Mouse (Mus musculus) gastrocnemius, postnatal 4 days (tissue): ENCODE measurements around the gene Kat8. TPM values are rescaled to one million over a fixed set of nuclear protein-coding genes. Genes with fewer than 3 reads are reported as not detected.

Experiments
- total RNA-seq, 2 experiments: library from RNA; stranded (reverse); gene quantifications; 2 replicates each; pipeline ENCODE4 v1.2.3; 2021

Gene Kat8
- total RNA-seq, 2 experiments from 2014 or later, result 18.5 to 23.2 TPM

Other genes with a start within 250 kb of the Kat8 start
- gene Bcl7c, start 203.6 kb upstream of the Kat8 start, total RNA-seq, result 100 to 1,000 TPM; 112 to 132 TPM
- 10 to 100 TPM in 1 of 2 experiments, 1 to 10 TPM in 1; 7.0 to 10.0 TPM for gene Ctf1, start 199.8 kb upstream of the Kat8 start, total RNA-seq
- gene Ctf2, start 180.3 kb upstream of the Kat8 start, total RNA-seq, result not detected
- 1 to 10 TPM; 8.6 to 8.8 TPM for gene Fbxl19, start 168.0 kb upstream of the Kat8 start, total RNA-seq
- gene Orai3, start 142.7 kb upstream of the Kat8 start, total RNA-seq, result 10 to 100 TPM; 12.3 to 13.9 TPM
- 10 to 100 TPM; 30.3 to 32.4 TPM for gene Setd1a, start 135.8 kb upstream of the Kat8 start, total RNA-seq
- 1 to 10 TPM; 2.8 to 4.0 TPM for gene Gm49388, start 126.9 kb upstream of the Kat8 start, total RNA-seq
- gene Hsd3b7, start 111.9 kb upstream of the Kat8 start, total RNA-seq, result 10 to 100 TPM; 13.0 to 13.3 TPM
- gene Stx4a, start 88.2 kb upstream of the Kat8 start, total RNA-seq, result 10 to 100 TPM; 82.8 to 84.9 TPM
- 1 to 10 TPM; 4.7 to 6.3 TPM for gene Stx1b, start 88.0 kb upstream of the Kat8 start, total RNA-seq
- 10 to 100 TPM; 24.0 to 27.1 TPM for gene Zfp646, start 36.3 kb upstream of the Kat8 start, total RNA-seq
- gene Zfp668, start 35.7 kb upstream of the Kat8 start, total RNA-seq, result 10 to 100 TPM in 1 of 2 experiments, 1 to 10 TPM in 1; 8.8 to 10.1 TPM
- gene Prss53, start 21.5 kb upstream of the Kat8 start, total RNA-seq, result 1 to 10 TPM; 1.6 to 1.8 TPM
- not detected for gene Gm21974, start 17.1 kb upstream of the Kat8 start, total RNA-seq
- gene Vkorc1, start 16.9 kb upstream of the Kat8 start, total RNA-seq, result 10 to 100 TPM; 62.4 to 71.8 TPM
- gene Bckdk, start 8.4 kb upstream of the Kat8 start, total RNA-seq, result 10 to 100 TPM; 84.7 to 92.3 TPM
- gene Prss8, start 17.6 kb downstream of the Kat8 start, total RNA-seq, result not detected
- 1 to 10 TPM; 7.6 to 8.9 TPM for gene Prss36, start 34.2 kb downstream of the Kat8 start, total RNA-seq
- 100 to 1,000 TPM; 287 to 354 TPM for gene Fus, start 54.9 kb downstream of the Kat8 start, total RNA-seq
- 10 to 100 TPM; 16.0 to 21.7 TPM for gene Pycard, start 81.4 kb downstream of the Kat8 start, total RNA-seq
- gene Trim72, start 91.4 kb downstream of the Kat8 start, total RNA-seq, result 100 to 1,000 TPM; 254 to 296 TPM
- 1 to 10 TPM; 3.9 to 4.6 TPM for gene Itgam, start 150.1 kb downstream of the Kat8 start, total RNA-seq
- not detected for gene Gm49368, start 150.2 kb downstream of the Kat8 start, total RNA-seq
- gene Itgax, start 217.0 kb downstream of the Kat8 start, total RNA-seq, result under 1 TPM; 0.31 to 0.37 TPM
- gene Itgad, start 241.9 kb downstream of the Kat8 start, total RNA-seq, result not detected